Mouse (Mus musculus) kidney, embryonic 15.5 days (tissue): ENCODE results near the gene Cadm1. TPM values are rescaled to one million over a fixed set of nuclear protein-coding genes. Genes with fewer than 3 reads are reported as not detected.
A peak's percentile ranks its signal among the peaks of the same experiment; 100 is the strongest.

ENCODE experiments used
- ATAC-seq: fragments of 200-750 bp; cut with Nextera tagmentation; replicated peaks from 2 replicates; pipeline ENCODE4 v1.8.0; 2017; ENCODE audit warnings: moderate TSS enrichment; ENCODE audit not compliant: low FRiP score
- H3K27ac ChIP-seq: fragments of 300-500 bp; sonication (generic); 2 replicates; pipeline ENCODE4 v1.5.1; 2015; ENCODE audit warnings: mild to moderate bottlenecking, inconsistent platforms
- H3K27me3 ChIP-seq: fragments of 300-500 bp; sonication (generic); 2 replicates; pipeline ENCODE4 v1.6.1; 2015; ENCODE audit warnings: inconsistent platforms
- H3K36me3 ChIP-seq: fragments of 300-500 bp; sonication (generic); 2 replicates; pipeline ENCODE4 v1.6.1; 2015; ENCODE audit warnings: inconsistent platforms
- H3K4me1 ChIP-seq: fragments of 300-500 bp; sonication (generic); 2 replicates; pipeline ENCODE4 v1.6.1; 2015; ENCODE audit warnings: inconsistent platforms
- H3K4me2 ChIP-seq: fragments of 300-500 bp; sonication (generic); 2 replicates; pipeline ENCODE4 v1.6.1; 2015; ENCODE audit warnings: moderate library complexity, mild to moderate bottlenecking, inconsistent platforms
- H3K4me3 ChIP-seq: fragments of 300-500 bp; sonication (generic); replicated peaks from 2 replicates; pipeline ENCODE4 v1.5.1; 2015; ENCODE audit warnings: mild to moderate bottlenecking, inconsistent platforms
- H3K9ac ChIP-seq: fragments of 300-500 bp; sonication (generic); 2 replicates; pipeline ENCODE4 v1.6.1; 2015; ENCODE audit warnings: mild to moderate bottlenecking, inconsistent platforms
- H3K9me3 ChIP-seq: fragments of 300-500 bp; sonication (generic); replicated peaks from 2 replicates; pipeline ENCODE4 v1.6.1; 2016; ENCODE audit warnings: inconsistent platforms
- WGBS: fragments of 180-500 bp; shearing (Covaris S2); methylation state at CpG from one replicate; pipeline ENCODE4 v1.1.7; 2015; ENCODE audit warnings: mixed read lengths; 5-methylcytosine and 5-hydroxymethylcytosine counted together
- polyA plus RNA-seq: library from polyadenylated mRNA; unstranded; fragments of >200 nt; fragmentation: Nextera tagmentation; extraction: Ambion mirVana; gene quantifications from 2 replicates; pipeline ENCODE4 v1.2.1, GENCODE M21; 2015

Cadm1 gene
- polyA plus RNA-seq, 1 experiment from 2014 or later, result 72.2 TPM

DNA sequence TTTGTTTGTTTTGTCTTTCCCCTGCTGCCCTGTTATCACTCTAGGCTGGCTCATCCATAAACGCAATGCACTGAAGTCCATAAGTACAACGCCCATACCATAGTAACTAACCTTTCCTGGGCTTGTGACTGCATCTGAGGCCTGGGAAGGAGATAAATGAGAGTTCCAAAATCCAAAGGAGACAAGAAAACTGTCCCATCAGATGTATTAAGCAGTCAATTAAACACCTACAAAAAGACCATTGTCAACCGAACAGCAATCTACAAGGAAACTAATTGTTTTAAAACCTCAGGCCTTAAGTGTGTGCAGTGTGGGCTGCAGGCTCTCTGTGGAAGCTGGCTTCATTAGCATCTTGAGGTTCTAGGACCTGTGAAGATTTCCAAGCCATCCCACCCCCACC is 331.0 kb downstream of the Cadm1 start:
- 88% methylated on average over 3 of the region's 3 CpGs for WGBS
- no peak overlapping the region for H3K27ac ChIP-seq
- H3K9me3 ChIP-seq, result no peaks in the 10 kb centered on the region
- no peak overlapping the region for H3K4me2 ChIP-seq
- H3K4me1 ChIP-seq, result peaks cover 46% of the 10 kb centered on the region
- no peaks in the 10 kb centered on the region for H3K36me3 ChIP-seq
- no peak overlapping the region for H3K9ac ChIP-seq
- no peak for ATAC-seq
- H3K27me3 ChIP-seq, result peaks cover 5% of the 10 kb centered on the region; the same call in 1 of the 2 replicates
- H3K4me3 ChIP-seq, result no peak overlapping the region

DNA sequence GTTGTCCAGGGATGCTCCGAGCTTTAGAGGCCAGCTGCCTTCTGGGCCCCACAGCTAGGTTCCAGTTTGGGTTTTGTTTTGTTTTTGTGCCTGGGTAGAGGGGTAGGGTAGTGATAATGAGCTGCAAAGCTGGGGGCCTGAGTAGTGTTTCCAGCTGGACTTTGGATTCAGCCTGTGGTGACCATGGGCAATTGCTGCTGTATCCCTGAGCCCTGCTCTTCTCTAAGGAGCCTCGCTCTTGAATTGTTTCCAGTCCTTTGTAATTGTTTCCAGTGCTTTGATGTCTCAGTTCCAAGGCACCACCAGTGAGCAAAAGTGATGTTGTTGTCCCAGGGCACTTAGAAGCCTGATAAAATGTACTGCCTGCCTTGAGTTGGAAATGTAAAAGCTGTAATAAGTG is 331.8 kb downstream of the Cadm1 start:
- Histone ChIP-seq H3K4me3 (no peak overlapping the region), H3K36me3 (no peaks in the 10 kb centered on the region), H3K9me3 (no peaks in the 10 kb centered on the region), H3K27ac (no peak overlapping the region), H3K9ac (no peak overlapping the region), H3K27me3 (peaks cover 5% of the 10 kb centered on the region; the same call in 1 of the 2 replicates), H3K4me1 (peaks cover 48% of the 10 kb centered on the region), H3K4me2 (no peak overlapping the region)
- ATAC-seq, result no peak
- WGBS, result 76% methylated on average over 2 of the region's 2 CpGs

DNA sequence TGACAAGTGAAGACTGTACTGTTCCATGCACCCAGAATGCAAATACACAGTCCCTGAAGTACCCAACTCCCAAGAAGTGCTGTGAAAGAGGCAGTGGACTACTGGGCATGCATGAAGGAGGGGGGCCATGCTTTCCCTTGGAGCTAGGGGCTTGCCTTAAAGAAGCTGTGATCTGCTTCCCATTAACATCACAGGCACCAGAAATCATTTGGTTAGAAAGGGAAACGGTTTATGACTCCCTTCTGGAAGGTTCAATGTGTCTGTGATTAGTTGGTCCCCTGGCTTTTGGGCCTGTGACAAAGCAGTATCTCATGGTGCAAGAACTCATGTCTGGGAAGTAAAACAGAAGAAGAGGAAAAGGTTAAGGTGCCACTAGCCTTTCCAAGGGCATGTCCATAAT is 336.0 kb downstream of the Cadm1 start:
- H3K27me3 ChIP-seq, result peaks cover 5% of the 10 kb centered on the region; the same call in 1 of the 2 replicates
- no peak overlapping the region for H3K4me2 ChIP-seq
- no peaks in the 10 kb centered on the region for H3K9me3 ChIP-seq
- WGBS, result 21% methylated on average over 1 of the region's 1 CpGs
- ATAC-seq, result no peak
- H3K27ac ChIP-seq, result no peak overlapping the region
- H3K9ac ChIP-seq, result no peak overlapping the region
- H3K4me1 ChIP-seq, result peaks cover 34% of the 10 kb centered on the region
- H3K36me3 ChIP-seq, result no peaks in the 10 kb centered on the region
- no peak overlapping the region for H3K4me3 ChIP-seq

DNA sequence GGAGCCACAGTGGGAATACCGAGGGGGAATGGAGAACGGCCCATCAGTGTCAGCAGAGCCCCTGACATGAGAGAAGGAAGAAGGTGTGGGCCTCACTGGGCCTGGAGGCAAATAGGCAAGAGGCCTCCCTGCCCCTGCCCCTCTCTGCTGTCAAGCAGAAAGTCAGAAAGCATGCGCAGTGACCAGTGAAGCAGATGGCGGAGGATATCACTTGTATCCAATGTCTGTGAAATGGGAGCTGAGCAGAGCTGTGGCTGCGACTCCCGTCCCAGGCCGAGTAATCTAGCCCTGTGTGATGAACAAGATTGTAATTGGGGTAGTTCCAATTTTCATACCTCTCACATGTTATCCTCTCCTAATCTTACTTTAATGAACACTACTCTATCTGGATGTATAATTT is 337.5 kb downstream of the Cadm1 start:
- peaks cover 5% of the 10 kb centered on the region; the same call in 1 of the 2 replicates for H3K27me3 ChIP-seq
- H3K4me1 ChIP-seq, result peaks cover 30% of the 10 kb centered on the region
- ATAC-seq, result peak; percentile 64; the same call in 1 of the 2 replicates
- no peaks in the 10 kb centered on the region for H3K9me3 ChIP-seq
- no peak overlapping the region for H3K27ac ChIP-seq
- WGBS, result 49% methylated on average over 7 of the region's 7 CpGs
- H3K4me3 ChIP-seq, result no peak overlapping the region
- H3K4me2 ChIP-seq, result no peak overlapping the region
- no peak overlapping the region for H3K9ac ChIP-seq
- H3K36me3 ChIP-seq, result no peaks in the 10 kb centered on the region

DNA sequence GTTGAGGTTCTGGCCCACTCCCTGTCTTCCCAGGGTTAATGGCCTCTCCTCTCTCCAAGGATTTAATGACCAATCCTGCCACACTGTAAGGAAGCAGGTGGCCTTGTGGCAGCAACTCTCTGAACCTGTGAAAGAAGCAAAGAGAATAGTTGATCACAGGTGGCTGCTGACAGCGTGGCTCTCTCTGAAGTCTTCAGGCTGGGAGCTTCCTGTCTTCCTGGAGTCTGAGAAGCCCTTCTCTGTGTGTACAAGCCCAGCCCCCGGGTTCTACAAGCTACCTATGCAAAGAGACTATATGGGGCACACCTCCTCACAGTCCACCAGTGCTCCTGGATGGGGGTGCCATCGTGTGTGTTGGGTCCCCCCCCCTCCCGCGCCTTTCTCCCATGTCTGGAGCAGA is 339.7 kb downstream of the Cadm1 start:
- no peaks in the 10 kb centered on the region for H3K9me3 ChIP-seq
- H3K27ac ChIP-seq, result no peak overlapping the region
- ATAC-seq, result no peak
- no peak overlapping the region for H3K9ac ChIP-seq
- peaks cover 29% of the 10 kb centered on the region for H3K4me1 ChIP-seq
- WGBS, result 87% methylated on average over 5 of the region's 5 CpGs
- H3K27me3 ChIP-seq, result peaks cover 5% of the 10 kb centered on the region; the same call in 1 of the 2 replicates
- no peak overlapping the region for H3K4me2 ChIP-seq
- no peak overlapping the region for H3K4me3 ChIP-seq
- no peaks in the 10 kb centered on the region for H3K36me3 ChIP-seq

DNA sequence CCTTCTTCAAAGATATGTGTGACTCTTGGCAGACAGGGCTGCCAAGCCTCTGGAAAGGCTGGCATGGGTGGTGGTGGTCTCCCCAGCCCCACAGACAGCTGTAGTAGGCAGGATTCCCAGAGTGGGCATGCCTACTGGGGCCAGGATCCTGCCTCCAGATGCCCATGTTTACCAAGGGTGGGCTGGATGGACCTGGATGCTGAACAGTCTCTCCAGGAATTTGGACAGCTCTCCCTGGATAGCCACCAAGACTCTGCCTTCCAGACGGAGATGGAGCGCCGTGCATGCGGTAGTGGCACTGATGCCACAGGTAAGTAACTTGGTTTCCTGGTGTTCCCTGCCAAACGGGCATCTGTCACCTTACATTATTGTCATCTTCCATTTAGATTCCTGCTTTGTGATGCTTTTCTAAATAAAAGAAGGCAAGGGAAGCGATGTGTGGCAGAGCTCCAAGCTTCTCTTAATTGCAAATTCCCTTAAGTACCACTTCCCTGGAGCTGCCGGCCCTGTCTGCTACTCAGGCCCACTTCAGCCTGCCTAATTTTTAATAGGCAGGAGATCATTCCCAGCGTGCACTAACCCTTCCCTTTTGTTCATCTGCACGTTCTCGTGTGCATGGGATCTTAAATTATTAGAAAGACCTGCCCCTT is 346.7 kb downstream of the Cadm1 start:
- no peak overlapping the region for H3K4me3 ChIP-seq

DNA sequence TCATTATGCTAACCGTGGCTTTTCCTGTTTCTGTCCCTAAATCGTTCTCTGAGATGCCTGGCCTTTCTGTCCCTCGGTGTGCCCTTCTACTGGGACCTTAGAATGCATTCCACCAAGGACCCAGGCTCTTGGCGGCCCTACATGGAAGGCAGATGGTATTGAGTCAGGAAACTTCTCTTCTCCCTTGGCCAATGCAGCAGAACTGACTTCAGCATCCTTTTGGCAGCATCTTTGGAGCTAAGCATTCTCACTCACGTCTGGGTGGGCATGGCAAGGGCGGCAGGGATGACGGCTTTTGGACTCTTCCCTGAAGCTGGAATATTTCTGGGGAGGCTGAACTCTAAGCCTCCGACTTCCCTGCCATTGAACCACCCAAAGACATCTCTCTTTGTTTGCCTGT is 350.2 kb downstream of the Cadm1 start:
- H3K36me3 ChIP-seq, result no peaks in the 10 kb centered on the region

More for the DNA sequence above, 346.7 kb downstream of the Cadm1 start:
- H3K36me3 ChIP-seq, result no peaks in the 10 kb centered on the region
- no peak for ATAC-seq
- no peaks in the 10 kb centered on the region for H3K27me3 ChIP-seq
- 0 out of 2 replicates have a peak, but pooled peaks cover 5% of the 10 kb centered on the region for H3K4me1 ChIP-seq
- no peaks in the 10 kb centered on the region for H3K9me3 ChIP-seq
- 66% methylated on average over 10 of the region's 10 CpGs for WGBS
- H3K4me2 ChIP-seq, result no peak overlapping the region
- H3K9ac ChIP-seq, result no peak overlapping the region
- H3K27ac ChIP-seq, result no peak overlapping the region

DNA sequence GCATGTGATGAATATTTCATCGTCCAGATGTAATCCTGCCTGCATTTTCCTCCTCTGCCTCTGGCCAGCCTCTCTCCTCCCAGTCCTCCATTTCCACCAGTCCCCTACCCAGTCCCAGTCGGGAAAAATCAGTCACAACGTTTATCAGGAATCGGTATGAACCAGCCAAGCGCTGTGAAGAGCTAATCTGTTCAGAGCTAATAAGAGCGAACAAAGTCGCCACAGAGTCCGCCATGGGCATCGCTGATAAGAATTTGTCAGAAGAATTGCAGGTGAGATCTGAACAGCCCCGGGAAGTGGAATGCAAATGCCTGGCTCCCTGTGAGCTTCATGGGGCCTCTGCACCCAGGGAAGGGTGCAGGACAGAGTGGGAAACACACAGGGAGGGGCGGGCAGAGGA is 352.4 kb downstream of the Cadm1 start:
- no peaks in the 10 kb centered on the region for H3K9me3 ChIP-seq
- no peak for ATAC-seq
- H3K27me3 ChIP-seq, result 0 out of 2 replicates have a peak, but pooled peaks cover 3% of the 10 kb centered on the region
- no peaks in the 10 kb centered on the region for H3K36me3 ChIP-seq
- H3K4me2 ChIP-seq, result no peak overlapping the region
- 0 out of 2 replicates have a peak, but pooled peaks cover under 1% of the 10 kb centered on the region for H3K4me1 ChIP-seq
- H3K4me3 ChIP-seq, result no peak overlapping the region
- no peak overlapping the region for H3K27ac ChIP-seq
- 66% methylated on average over 11 of the region's 11 CpGs for WGBS
- H3K9ac ChIP-seq, result no peak overlapping the region

More for the DNA sequence above, 350.2 kb downstream of the Cadm1 start:
- H3K9me3 ChIP-seq, result no peaks in the 10 kb centered on the region
- 87% methylated on average over 8 of the region's 8 CpGs for WGBS
- H3K27ac ChIP-seq, result no peak overlapping the region
- no peak overlapping the region for H3K4me2 ChIP-seq
- H3K4me3 ChIP-seq, result no peak overlapping the region
- 0 out of 2 replicates have a peak, but pooled peaks cover 5% of the 10 kb centered on the region for H3K4me1 ChIP-seq
- 0 out of 2 replicates have a peak, but pooled peaks cover 3% of the 10 kb centered on the region for H3K27me3 ChIP-seq
- no peak for ATAC-seq
- no peak overlapping the region for H3K9ac ChIP-seq

DNA sequence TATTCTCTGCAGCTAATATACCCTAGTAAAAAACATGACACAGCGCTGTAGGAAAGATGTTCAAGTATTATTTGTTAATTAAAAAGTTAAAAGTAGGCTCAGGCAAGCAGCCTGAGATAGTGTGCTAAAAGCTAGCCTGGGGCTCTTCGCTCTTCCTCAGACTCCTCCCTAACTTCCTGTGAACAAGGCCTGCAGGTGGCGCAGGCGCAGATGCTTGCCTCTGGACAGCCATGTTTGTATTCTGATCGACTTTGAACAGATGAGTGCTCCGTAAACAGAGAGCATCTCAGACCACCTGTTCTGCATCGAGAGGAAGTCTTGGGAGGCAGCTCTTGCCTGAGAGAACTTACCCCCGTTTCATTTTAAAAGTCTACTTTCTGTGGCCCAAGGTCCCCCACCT is 361.7 kb downstream of the Cadm1 start:
- Histone ChIP-seq H3K4me2 (no peak overlapping the region), H3K9ac (no peak overlapping the region), H3K4me1 (peaks cover 25% of the 10 kb centered on the region), H3K36me3 (no peaks in the 10 kb centered on the region), H3K4me3 (no peak overlapping the region), H3K27ac (no peak overlapping the region), H3K27me3 (no peaks in the 10 kb centered on the region), H3K9me3 (no peaks in the 10 kb centered on the region)
- ATAC-seq, result no peak
- WGBS, result 78% methylated on average over 8 of the region's 8 CpGs

DNA sequence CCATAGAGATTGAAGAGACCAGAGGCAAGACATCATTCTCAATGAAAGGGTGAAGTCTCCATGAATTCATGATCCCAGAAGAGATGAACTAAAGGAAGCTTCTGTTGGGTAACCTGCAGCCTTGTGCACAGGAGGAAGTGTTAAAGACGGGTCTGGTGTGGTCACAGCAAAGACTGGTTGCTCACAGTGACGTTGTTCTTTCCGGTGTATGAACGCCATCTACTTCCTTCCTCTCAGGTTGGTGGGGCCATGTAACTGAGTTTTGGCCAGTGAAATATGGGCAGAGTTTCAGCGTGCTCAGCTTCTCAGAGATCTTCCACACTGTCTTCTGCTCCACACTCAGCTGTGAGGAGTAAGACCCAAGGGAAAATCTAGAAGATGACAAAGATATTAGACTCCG is 363.0 kb downstream of the Cadm1 start:
- H3K9ac ChIP-seq, result no peak overlapping the region
- H3K27ac ChIP-seq, result no peak overlapping the region
- ATAC-seq, result no peak
- no peaks in the 10 kb centered on the region for H3K9me3 ChIP-seq
- no peak overlapping the region for H3K4me2 ChIP-seq
- WGBS, result 91% methylated on average over 6 of the region's 6 CpGs
- no peak overlapping the region for H3K4me3 ChIP-seq
- H3K4me1 ChIP-seq, result peaks cover 25% of the 10 kb centered on the region
- no peaks in the 10 kb centered on the region for H3K36me3 ChIP-seq
- H3K27me3 ChIP-seq, result no peaks in the 10 kb centered on the region

DNA sequence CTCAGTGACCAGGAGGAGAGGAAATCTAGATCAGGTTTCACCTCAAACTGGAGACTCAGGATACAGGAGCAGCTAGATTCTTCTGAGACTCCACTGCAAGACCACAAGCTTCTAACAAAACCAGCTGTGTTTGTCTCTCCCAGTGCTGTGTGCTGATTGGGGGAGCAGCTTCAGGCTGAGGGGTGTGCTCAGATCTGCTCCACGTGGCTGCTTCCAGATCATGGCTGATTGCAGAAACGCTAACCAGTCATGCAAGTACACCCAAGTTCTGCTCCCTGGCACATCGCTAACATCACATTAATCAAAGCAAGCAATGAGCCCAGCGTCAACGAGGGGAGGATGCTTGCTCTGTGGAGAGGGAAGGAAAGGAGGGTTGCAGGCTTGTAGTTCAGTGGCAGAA is 364.1 kb downstream of the Cadm1 start:
- H3K4me2 ChIP-seq, result no peak overlapping the region
- no peaks in the 10 kb centered on the region for H3K36me3 ChIP-seq
- H3K27ac ChIP-seq, result peak overlapping the region; percentile 78
- H3K27me3 ChIP-seq, result no peaks in the 10 kb centered on the region
- WGBS, result 6% methylated on average over 5 of the region's 5 CpGs
- ATAC-seq, result peak; percentile 87
- no peak overlapping the region for H3K4me3 ChIP-seq
- H3K9ac ChIP-seq, result no peak overlapping the region
- H3K4me1 ChIP-seq, result peaks cover 25% of the 10 kb centered on the region
- H3K9me3 ChIP-seq, result no peaks in the 10 kb centered on the region

DNA sequence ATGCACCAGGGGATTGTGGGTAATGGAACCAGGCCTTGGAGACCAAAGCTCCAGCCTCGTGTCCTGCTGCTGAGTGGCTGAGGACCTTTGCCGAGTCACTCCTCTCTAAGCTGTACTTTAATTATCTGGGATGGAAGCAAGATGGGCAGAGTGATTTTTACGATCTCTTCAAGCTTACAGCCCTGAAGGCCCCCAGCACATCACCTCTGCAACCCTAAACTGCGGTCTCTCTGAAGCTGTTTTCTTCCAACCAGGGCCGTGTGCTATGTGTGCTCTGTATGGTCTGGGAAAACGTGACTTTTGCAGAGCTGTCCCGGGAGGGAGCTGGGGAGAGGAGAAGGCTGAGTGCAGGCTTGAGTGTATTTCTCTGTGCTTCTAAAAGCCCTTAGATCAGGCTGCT is 364.7 kb downstream of the Cadm1 start:
- Histone ChIP-seq H3K4me1 (peaks cover 25% of the 10 kb centered on the region), H3K27ac (peak overlapping the region; percentile 78), H3K9me3 (no peaks in the 10 kb centered on the region), H3K4me2 (peak overlapping the region; percentile 7; the same call in 1 of the 2 replicates), H3K4me3 (no peak overlapping the region), H3K9ac (no peak overlapping the region), H3K36me3 (no peaks in the 10 kb centered on the region), H3K27me3 (no peaks in the 10 kb centered on the region)
- ATAC-seq, result peak; percentile 51
- 5% methylated on average over 7 of the region's 7 CpGs for WGBS

DNA sequence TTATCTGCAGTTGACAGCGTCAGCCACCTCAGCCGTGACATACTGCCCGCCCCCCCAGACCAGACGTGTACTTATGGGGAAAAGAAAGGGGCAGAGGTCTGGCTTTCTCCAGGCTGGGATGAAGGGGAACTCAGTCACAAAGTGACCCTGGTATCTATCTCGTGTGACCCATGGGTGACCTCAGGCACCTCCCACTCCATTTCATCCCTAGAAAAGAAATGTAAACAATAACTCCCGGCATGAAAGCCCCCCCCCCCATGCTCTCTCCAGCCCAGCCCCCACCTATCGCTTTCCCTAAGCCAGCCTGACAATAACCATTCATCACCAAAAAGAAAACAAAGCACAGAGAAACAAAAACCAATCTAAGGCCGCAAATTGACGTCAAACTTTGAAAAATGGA is 365.1 kb downstream of the Cadm1 start:
- Histone ChIP-seq H3K4me3 (no peak overlapping the region), H3K9me3 (no peaks in the 10 kb centered on the region), H3K9ac (no peak overlapping the region), H3K27me3 (no peaks in the 10 kb centered on the region), H3K27ac (peak overlapping the region; percentile 78), H3K4me2 (peak overlapping the region; percentile 7; the same call in 1 of the 2 replicates), H3K4me1 (peaks cover 25% of the 10 kb centered on the region), H3K36me3 (no peaks in the 10 kb centered on the region)
- no peak for ATAC-seq
- 12% methylated on average over 9 of the region's 9 CpGs for WGBS
